Comparison of ENCODE assay signal across 27 mouse cellular contexts in genomic region chr15:7835404-7835803, GRCm38 (mm10). TPM values are rescaled to one million over a fixed set of nuclear protein-coding genes. Genes with fewer than 3 reads are reported as not detected.
"Had no signal": no experiment of that assay in that cellular context is flagged by ENCODE, and none has a peak within 500 bp of the region (broad histone marks: within the 10 kb centered on the region; RNA-seq: fewer than 3 reads in every experiment).

No protein-coding gene starts in this region.

- H3K36me3 ChIP-seq: heart, embryonic 13.5 days; heart, embryonic 15.5 days; hindbrain, embryonic 13.5 days; hindbrain, embryonic 15.5 days; limb, embryonic 13.5 days; limb, embryonic 15.5 days; liver, embryonic 13.5 days had no signal

- H3K4me2 ChIP-seq: heart, embryonic 11.5 days; heart, embryonic 13.5 days; heart, embryonic 15.5 days; hindbrain, embryonic 13.5 days; hindbrain, embryonic 15.5 days; kidney, embryonic 15.5 days; limb, embryonic 13.5 days; limb, embryonic 15.5 days; liver, embryonic 13.5 days had no signal

- H3K9me3 ChIP-seq: heart, embryonic 13.5 days; heart, embryonic 15.5 days; hindbrain, embryonic 13.5 days; hindbrain, embryonic 15.5 days; kidney, embryonic 15.5 days; limb, embryonic 13.5 days; limb, embryonic 15.5 days; liver, embryonic 13.5 days had no signal

- H3K27me3 ChIP-seq: heart, embryonic 13.5 days; heart, embryonic 15.5 days; hindbrain, embryonic 13.5 days; hindbrain, embryonic 15.5 days; kidney, embryonic 15.5 days; limb, embryonic 13.5 days; limb, embryonic 15.5 days; liver, embryonic 13.5 days had no signal

- H3K27ac ChIP-seq: gastrocnemius, adult 2 months; heart, adult 2 months; heart, embryonic 13.5 days; heart, embryonic 15.5 days; hindbrain, embryonic 13.5 days; hindbrain, embryonic 15.5 days; hindbrain, postnatal 0 days; kidney, embryonic 15.5 days; kidney, postnatal 0 days; limb, embryonic 13.5 days; limb, embryonic 15.5 days; liver, embryonic 13.5 days had no signal

- H3K4me1 ChIP-seq: heart, embryonic 13.5 days; heart, embryonic 15.5 days; hindbrain, embryonic 13.5 days; hindbrain, embryonic 15.5 days; liver, embryonic 13.5 days had no signal

- H3K9ac ChIP-seq: heart, embryonic 13.5 days; heart, embryonic 15.5 days; hindbrain, embryonic 13.5 days; hindbrain, embryonic 15.5 days; kidney, embryonic 15.5 days; limb, embryonic 13.5 days; limb, embryonic 15.5 days; liver, embryonic 13.5 days had no signal

- H3K4me3 ChIP-seq: gastrocnemius, adult 2 months; heart, adult 2 months; heart, embryonic 13.5 days; heart, embryonic 15.5 days; hindbrain, embryonic 13.5 days; hindbrain, embryonic 15.5 days; kidney, embryonic 15.5 days; limb, embryonic 13.5 days; limb, embryonic 15.5 days; liver, embryonic 13.5 days had no signal

- DNase-seq: gastrocnemius, adult 2 months; gastrocnemius, postnatal 10 days; gastrocnemius, postnatal 25 days; heart, adult 11 months; heart, adult 2 months; heart, postnatal 14 days; heart, postnatal 36 days; kidney, adult 11 months; kidney, adult 2 months; kidney, adult 9 months; layer of hippocampus, adult 9-11 months; layer of hippocampus, postnatal 36 days; left cerebral cortex, postnatal 4 days; liver, embryonic 13.5 days had no signal

- ATAC-seq: hindbrain, postnatal 0 days; intestine, embryonic 16.5 days had no signal

RNA-seq across cellular contexts. Expression of gene Gdnf, which starts 24.8 kb away (rescaled TPM):
- total RNA-seq: hematopoietic stem cell, adult 5-6 weeks; liver, adult 2 months had no signal
- polyA plus RNA-seq: liver, adult 2 months; liver, embryonic 13.5 days had no signal
